Mouse (Mus musculus): Measurements from ENCODE around the gene Cbx8.

- no peak for TF ChIP-seq GATA1 (IDR thresholded peaks at IDR 0.05; ENCODE audit: borderline replicate concordance, low read length)
- no peak for TF ChIP-seq CTCF (IDR thresholded peaks at IDR 0.05; ENCODE audit: low read depth, low read length)
- TF ChIP-seq TAL1 (conservative IDR thresholded peaks at IDR 0.05; ENCODE audit: low read depth, low read length), result no peak
- no peak for TF ChIP-seq POLR2AphosphoS5 (IDR thresholded peaks at IDR 0.05; ENCODE audit: insufficient replicate concordance, low read depth, low read length)
- no peak for TF ChIP-seq GATA2 (IDR thresholded peaks at IDR 0.05; ENCODE audit: borderline replicate concordance, low read depth, low read length)
Measured at GRCm38 (mm10) chr11:119043761-119044550, 3.2 kb upstream of the Cbx8 start.

Data from G1E (cell line).